Mouse (Mus musculus) spleen, postnatal 14 days (tissue): ENCODE measurements around the gene Rabggtb.

Experiments used
- DNase-seq, 2 experiments: peaks; one replicate each; pipeline ENCODE4 v3.0.0; 2021 to 2022; ENCODE audit warnings: low spot score in 2 of 2

Gene Rabggtb

GRCm38 (mm10) chr3:153917200-153917599, 4.4 kb upstream of the Rabggtb start:
- DNase-seq: no peak

- DNase-seq: no peak
Observed at GRCm38 (mm10) chr3:153913510-153914243, 868 bp upstream of the Rabggtb start.

GRCm38 (mm10) chr3:153911882-153912440, 848 bp downstream of the Rabggtb start:
- no peak for DNase-seq

- no peak for DNase-seq
Observed at GRCm38 (mm10) chr3:153911197-153911881, 1.5 kb downstream of the Rabggtb start.

GRCm38 (mm10) chr3:153910489-153910888, 2.3 kb downstream of the Rabggtb start:
- no peak for DNase-seq

GRCm38 (mm10) chr3:153908919-153909318, 3.9 kb downstream of the Rabggtb start:
- DNase-seq: no peak

- DNase-seq: no peak
Observed at GRCm38 (mm10) chr3:153906136-153906871, 6.5 kb downstream of the Rabggtb start, which contains the start of gene Msh4. Gene Msh4, minus strand, starts transcription at chr3:153906138.

- DNase-seq: no peak
Observed at GRCm38 (mm10) chr3:153905251-153906135, 7.3 kb downstream of the Rabggtb start.

- no peak for DNase-seq
Observed at GRCm38 (mm10) chr3:153904586-153904985, 8.2 kb downstream of the Rabggtb start.

- DNase-seq: no peak
Observed at GRCm38 (mm10) chr3:153902595-153902994, 10.2 kb downstream of the Rabggtb start.

- DNase-seq: no peak
Observed at GRCm38 (mm10) chr3:153901904-153902303, 10.9 kb downstream of the Rabggtb start.

- no peak for DNase-seq
Observed at GRCm38 (mm10) chr3:153897216-153897615, 15.6 kb downstream of the Rabggtb start.

GRCm38 (mm10) chr3:153895454-153895853, 17.4 kb downstream of the Rabggtb start:
- no peak for DNase-seq

- no peak for DNase-seq
Observed at GRCm38 (mm10) chr3:153889188-153889781, 23.5 kb downstream of the Rabggtb start.

GRCm38 (mm10) chr3:153888141-153888540, 24.7 kb downstream of the Rabggtb start:
- no peak for DNase-seq

- DNase-seq: no peak
Observed at GRCm38 (mm10) chr3:153886296-153886695, 26.5 kb downstream of the Rabggtb start.

- DNase-seq: no peak
Observed at GRCm38 (mm10) chr3:153871396-153871795, 41.4 kb downstream of the Rabggtb start.

- no peak for DNase-seq
Observed at GRCm38 (mm10) chr3:153867149-153868136, 45.4 kb downstream of the Rabggtb start.

- no peak for DNase-seq
Observed at GRCm38 (mm10) chr3:153864636-153865429, 48.0 kb downstream of the Rabggtb start.
